Mouse (Mus musculus) forebrain, embryonic 14.5 days (tissue): ENCODE measurements at regions not wholly inside any gene's neighbourhood (a gene's known extent, or its start where the extent isn't known, plus 50 kb on each side); places are given as distances from the start of the nearest gene placed in this dataset.
"Not testable (repeated sequence)": the region's sequence is repeated elsewhere in the genome, so short reads cannot be mapped to it uniquely, and the experiment has no call there.

Source experiments
- ATAC-seq: fragments of 200-750 bp; cut with Nextera tagmentation; 2 replicates; pipeline ENCODE4 v1.8.0; 2017; ENCODE audit warnings: mild to moderate bottlenecking, moderate library complexity
- DNase-seq: peaks from one replicate; pipeline ENCODE4 v3.0.0-alpha.2; 2015; ENCODE audit warnings: low spot score
- H3K27ac ChIP-seq: fragments of 300-500 bp; sonication (generic); 2 replicates; pipeline ENCODE4 v1.5.1; 2014; ENCODE audit warnings: low read depth, mild to moderate bottlenecking, control low read depth, low read length, moderate library complexity
- H3K27me3 ChIP-seq: fragments of 300-500 bp; sonication (generic); replicated peaks from 2 replicates; pipeline ENCODE4 v1.6.1; 2014; ENCODE audit warnings: low read length, control low read depth, mixed read lengths; ENCODE audit not compliant: control insufficient read depth, insufficient read depth
- H3K36me3 ChIP-seq: fragments of 300-500 bp; sonication (generic); 2 replicates; pipeline ENCODE4 v1.6.1; 2014; ENCODE audit warnings: low read length, control low read depth; ENCODE audit not compliant: control insufficient read depth, insufficient read depth
- H3K4me1 ChIP-seq: fragments of 300-500 bp; sonication (generic); 2 replicates; pipeline ENCODE4 v1.6.1; 2014; ENCODE audit warnings: antibody characterized with exemption, low read length, control low read depth; ENCODE audit not compliant: control insufficient read depth, insufficient read depth
- H3K4me2 ChIP-seq: fragments of 300-500 bp; sonication (generic); 2 replicates; pipeline ENCODE4 v1.6.1; 2014; ENCODE audit warnings: mild to moderate bottlenecking, control low read depth, low read length
- H3K4me3 ChIP-seq: fragments of 300-500 bp; sonication (generic); 2 replicates; pipeline ENCODE4 v1.5.1; 2014; ENCODE audit warnings: low read depth, low read length, control low read depth
- H3K9ac ChIP-seq: fragments of 300-500 bp; sonication (generic); 2 replicates; pipeline ENCODE4 v1.6.1; 2014; ENCODE audit warnings: mild to moderate bottlenecking, low read length, control low read depth, moderate library complexity
- H3K9me3 ChIP-seq: fragments of 300-500 bp; sonication (generic); replicated peaks from 2 replicates; pipeline ENCODE4 v1.6.1; 2016; ENCODE audit warnings: low read length, control low read depth, mixed read lengths; ENCODE audit not compliant: control insufficient read depth
- WGBS: fragments of 180-500 bp; shearing (Covaris S2); extraction: QIAGEN DNeasy Blood & Tissue Kit; methylation state at CpG from one replicate; pipeline ENCODE4 v1.1.7; 2014; 5-methylcytosine and 5-hydroxymethylcytosine counted together

GRCm38 (mm10) chr6:84307556-84307955, 286.2 kb downstream of the Cyp26b1 start:
- Histone ChIP-seq H3K9ac (no peak overlapping the region), H3K27ac (no peak overlapping the region), H3K4me2 (no peak overlapping the region), H3K36me3 (no peaks in the 10 kb centered on the region), H3K4me1 (no peaks in the 10 kb centered on the region), H3K27me3 (no peaks in the 10 kb centered on the region), H3K4me3 (no peak overlapping the region), H3K9me3 (no peaks in the 10 kb centered on the region)
- DNase-seq (no peak), ATAC-seq (no peak)
- WGBS: 87% methylated on average over 3 of the region's 3 CpGs

DNA sequence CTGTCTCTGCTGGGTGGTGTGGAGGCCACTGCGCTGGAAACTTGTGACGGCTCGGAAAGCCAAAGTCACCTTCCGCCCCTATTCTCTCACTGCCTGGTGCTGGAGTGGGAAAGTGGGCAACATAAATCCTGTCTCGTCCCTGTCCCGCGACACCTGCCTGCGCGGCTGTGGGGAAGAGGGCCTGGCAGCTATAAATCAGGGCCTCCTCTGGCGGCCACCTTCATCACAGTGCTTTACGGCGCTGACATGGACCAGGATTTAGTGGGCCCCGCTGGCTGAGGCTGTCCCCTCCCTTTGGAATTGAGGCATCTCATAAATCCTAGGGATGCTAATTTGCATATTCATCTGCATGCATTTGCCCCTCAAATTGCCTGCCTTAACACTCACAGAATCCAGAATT, 287.1 kb downstream of the Cyp26b1 start:
- H3K36me3 ChIP-seq: no peaks in the 10 kb centered on the region
- H3K4me1 ChIP-seq: no peaks in the 10 kb centered on the region
- no peak for ATAC-seq
- no peak overlapping the region for H3K4me2 ChIP-seq
- H3K9ac ChIP-seq: no peak overlapping the region
- H3K9me3 ChIP-seq: no peaks in the 10 kb centered on the region
- WGBS: 85% methylated on average over 13 of the region's 13 CpGs
- no peak overlapping the region for H3K4me3 ChIP-seq
- DNase-seq: no peak
- H3K27me3 ChIP-seq: no peaks in the 10 kb centered on the region
- H3K27ac ChIP-seq: no peak overlapping the region

DNA sequence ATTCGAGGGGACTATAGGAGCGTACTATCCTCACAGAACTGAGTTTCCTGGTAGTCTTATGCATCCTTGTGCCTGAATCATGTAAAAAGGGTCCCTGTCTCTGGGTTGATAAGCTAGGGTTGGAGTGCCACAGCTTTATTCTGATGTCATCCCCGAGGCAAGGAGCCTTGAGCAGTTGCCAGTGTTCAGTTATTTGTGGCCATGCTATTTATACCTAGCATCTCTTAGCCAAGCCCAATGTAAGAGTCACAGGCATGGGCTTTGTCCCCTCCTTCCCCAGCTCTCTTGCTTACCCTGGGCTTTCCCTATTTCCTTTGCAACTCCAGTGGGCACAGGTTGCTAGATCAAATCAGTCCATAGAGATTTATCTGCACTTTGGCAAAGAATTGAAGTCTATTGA, 288.6 kb downstream of the Cyp26b1 start:
- Histone ChIP-seq H3K4me3 (no peak overlapping the region), H3K4me1 (no peaks in the 10 kb centered on the region), H3K27me3 (no peaks in the 10 kb centered on the region), H3K9ac (no peak overlapping the region), H3K36me3 (no peaks in the 10 kb centered on the region), H3K9me3 (no peaks in the 10 kb centered on the region), H3K4me2 (no peak overlapping the region), H3K27ac (no peak overlapping the region)
- ATAC-seq (no peak), DNase-seq (no peak)
- 91% methylated on average over 3 of the region's 3 CpGs for WGBS

- ATAC-seq: not testable (repeated sequence)
- 69% methylated on average over 3 of the region's 3 CpGs for WGBS
Measured at GRCm38 (mm10) chr6:84302916-84303315, 290.8 kb downstream of the Cyp26b1 start.

GRCm38 (mm10) chr6:84299936-84300335, 291.5 kb downstream of the Dysf start:
- WGBS: 71% methylated on average over 2 of the region's 2 CpGs
- no peaks in the 10 kb centered on the region for H3K4me1 ChIP-seq
- ATAC-seq (no peak), DNase-seq (no peak)
- H3K9ac ChIP-seq: no peak overlapping the region
- H3K36me3 ChIP-seq: no peaks in the 10 kb centered on the region
- no peaks in the 10 kb centered on the region for H3K9me3 ChIP-seq
- no peak overlapping the region for H3K4me2 ChIP-seq
- no peak overlapping the region for H3K4me3 ChIP-seq
- H3K27ac ChIP-seq: no peak overlapping the region
- H3K27me3 ChIP-seq: no peaks in the 10 kb centered on the region

More at GRCm38 (mm10) chr6:84302916-84303315, 290.8 kb downstream of the Cyp26b1 start:
- not testable (repeated sequence) for DNase-seq, H3K9me3 ChIP-seq, H3K36me3 ChIP-seq, H3K27me3 ChIP-seq, H3K4me2 ChIP-seq, H3K4me3 ChIP-seq, H3K27ac ChIP-seq, H3K4me1 ChIP-seq, H3K9ac ChIP-seq

GRCm38 (mm10) chr6:84299146-84299545, 290.8 kb downstream of the Dysf start:
- Histone ChIP-seq H3K9ac (no peak overlapping the region), H3K4me2 (no peak overlapping the region), H3K27ac (no peak overlapping the region), H3K36me3 (no peaks in the 10 kb centered on the region), H3K4me1 (no peaks in the 10 kb centered on the region), H3K9me3 (no peaks in the 10 kb centered on the region), H3K4me3 (no peak overlapping the region), H3K27me3 (no peaks in the 10 kb centered on the region)
- DNase-seq (no peak), ATAC-seq (no peak)

DNA sequence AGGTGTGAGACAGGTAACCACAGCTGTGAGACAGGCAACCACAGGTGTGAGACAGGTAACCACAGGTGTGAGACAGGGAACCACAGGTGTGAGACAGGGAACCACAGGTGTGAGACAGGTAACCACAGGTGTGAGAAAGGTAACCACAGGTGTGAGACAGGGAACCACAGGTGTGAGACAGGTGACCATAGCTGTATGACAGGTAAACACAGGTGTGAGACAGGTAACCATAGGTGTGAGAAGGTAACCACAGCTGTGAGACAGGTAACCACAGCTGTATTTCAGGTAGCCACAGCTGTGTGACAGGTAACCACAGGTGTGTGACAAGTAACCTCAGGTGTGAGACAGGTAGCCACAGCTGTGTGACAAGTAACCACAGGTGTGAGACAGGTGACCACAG, 265.5 kb downstream of the Dysf start:
- DNase-seq: peak; percentile 20

GRCm38 (mm10) chr6:84272520-84273311, 264.3 kb downstream of the Dysf start:
- peak; percentile 89 for ATAC-seq
- WGBS: 71% methylated on average over 6 of the region's 6 CpGs

More for the DNA sequence above, 265.5 kb downstream of the Dysf start:
- H3K27ac ChIP-seq, H3K27me3 ChIP-seq, H3K36me3 ChIP-seq, H3K4me3 ChIP-seq, H3K4me1 ChIP-seq, H3K9ac ChIP-seq, ATAC-seq, H3K9me3 ChIP-seq, H3K4me2 ChIP-seq: not testable (repeated sequence)

GRCm38 (mm10) chr6:84271966-84272365, 263.6 kb downstream of the Dysf start:
- Histone ChIP-seq H3K4me3 (no peak overlapping the region), H3K4me2 (no peak overlapping the region), H3K9me3 (no peaks in the 10 kb centered on the region), H3K36me3 (no peaks in the 10 kb centered on the region), H3K4me1 (0 out of 2 replicates have a peak, but pooled peaks cover 3% of the 10 kb centered on the region), H3K9ac (no peak overlapping the region), H3K27ac (no peak overlapping the region), H3K27me3 (no peaks in the 10 kb centered on the region)
- no peak for DNase-seq
- 79% methylated on average over 6 of the region's 6 CpGs for WGBS
- no peak for ATAC-seq

More at GRCm38 (mm10) chr6:84272520-84273311, 264.3 kb downstream of the Dysf start:
- Histone ChIP-seq H3K4me1 (0 out of 2 replicates have a peak, but pooled peaks cover 3% of the 10 kb centered on the region), H3K4me2 (no peak overlapping the region), H3K9ac (no peak overlapping the region), H3K36me3 (no peaks in the 10 kb centered on the region), H3K4me3 (no peak overlapping the region), H3K27ac (no peak overlapping the region), H3K27me3 (no peaks in the 10 kb centered on the region), H3K9me3 (no peaks in the 10 kb centered on the region)
- peak; percentile 85 for DNase-seq
